Mouse (Mus musculus) midbrain, embryonic 13.5 days (tissue): ENCODE measurements around the gene Lnx1. TPM values are rescaled to one million over a fixed set of nuclear protein-coding genes. Genes with fewer than 3 reads are reported as not detected.

ENCODE experiments used
- ATAC-seq: fragments of 200-750 bp; cut with Nextera tagmentation; 2 replicates; pipeline ENCODE4 v1.8.0; 2017; ENCODE audit warnings: mild to moderate bottlenecking, moderate TSS enrichment, moderate library complexity
- H3K27ac ChIP-seq: fragments of 300-500 bp; sonication (generic); 2 replicates; pipeline ENCODE4 v1.5.1; 2015; ENCODE audit warnings: inconsistent platforms, mild to moderate bottlenecking, moderate library complexity
- H3K27me3 ChIP-seq: fragments of 300-500 bp; sonication (generic); 2 replicates; pipeline ENCODE4 v1.6.1; 2015; ENCODE audit warnings: mild to moderate bottlenecking, inconsistent platforms
- H3K36me3 ChIP-seq: fragments of 300-500 bp; sonication (generic); 2 replicates; pipeline ENCODE4 v1.6.1; 2015; ENCODE audit warnings: mild to moderate bottlenecking, inconsistent platforms
- H3K4me1 ChIP-seq: fragments of 300-500 bp; sonication (generic); replicated peaks from 2 replicates; pipeline ENCODE4 v1.6.1; 2015; ENCODE audit warnings: inconsistent platforms
- H3K4me2 ChIP-seq: fragments of 300-500 bp; sonication (generic); replicated peaks from 2 replicates; pipeline ENCODE4 v1.6.1; 2015; ENCODE audit warnings: moderate library complexity, mild to moderate bottlenecking, inconsistent platforms
- H3K4me3 ChIP-seq: fragments of 300-500 bp; sonication (generic); replicated peaks from 2 replicates; pipeline ENCODE4 v1.5.1; 2015; ENCODE audit warnings: mild to moderate bottlenecking, inconsistent platforms
- H3K9ac ChIP-seq: fragments of 300-500 bp; sonication (generic); replicated peaks from 2 replicates; pipeline ENCODE4 v1.6.1; 2015; ENCODE audit warnings: mild to moderate bottlenecking, inconsistent platforms
- H3K9me3 ChIP-seq: fragments of 300-500 bp; sonication (generic); 2 replicates; pipeline ENCODE4 v1.6.1; 2016; ENCODE audit warnings: mild to moderate bottlenecking, inconsistent platforms
- WGBS: fragments of 180-500 bp; shearing (Covaris S2); methylation state at CpG from one replicate; pipeline ENCODE4 v1.1.7; 2015; 5-methylcytosine and 5-hydroxymethylcytosine counted together
- polyA plus RNA-seq: library from polyadenylated mRNA; unstranded; fragments of >200 nt; fragmentation: Nextera tagmentation; extraction: Ambion mirVana; gene quantifications from 2 replicates; pipeline ENCODE4 v1.2.1, GENCODE M21; 2015

Gene Lnx1
- polyA plus RNA-seq, 1 experiment from 2014 or later, result 4.0 TPM

- WGBS, result 89% methylated on average over 3 of the region's 3 CpGs
- Histone ChIP-seq H3K36me3 (no peaks in the 10 kb centered on the region), H3K4me3 (no peak overlapping the region), H3K4me2 (no peak overlapping the region), H3K9me3 (no peaks in the 10 kb centered on the region), H3K27ac (no peak overlapping the region), H3K27me3 (no peaks in the 10 kb centered on the region), H3K9ac (no peak overlapping the region), H3K4me1 (peaks cover 3% of the 10 kb centered on the region)
- ATAC-seq, result no peak
These were observed 31.8 kb downstream of the Lnx1 start for GRCm38 (mm10) chr5:74670877-74671276.

GRCm38 (mm10) chr5:74669925-74670324, 32.8 kb downstream of the Lnx1 start:
- no peak for ATAC-seq
- no peak overlapping the region for H3K9ac ChIP-seq
- H3K36me3 ChIP-seq, result no peaks in the 10 kb centered on the region
- no peak overlapping the region for H3K27ac ChIP-seq
- WGBS, result 92% methylated on average over 6 of the region's 6 CpGs
- no peak overlapping the region for H3K4me3 ChIP-seq
- no peaks in the 10 kb centered on the region for H3K27me3 ChIP-seq
- no peaks in the 10 kb centered on the region for H3K9me3 ChIP-seq
- H3K4me2 ChIP-seq, result no peak overlapping the region
- H3K4me1 ChIP-seq, result no peaks in the 10 kb centered on the region

- no peak for ATAC-seq
- H3K27me3 ChIP-seq, result no peaks in the 10 kb centered on the region
- H3K36me3 ChIP-seq, result no peaks in the 10 kb centered on the region
- no peak overlapping the region for H3K9ac ChIP-seq
- no peaks in the 10 kb centered on the region for H3K9me3 ChIP-seq
- H3K27ac ChIP-seq, result no peak overlapping the region
- no peak overlapping the region for H3K4me3 ChIP-seq
- no peaks in the 10 kb centered on the region for H3K4me1 ChIP-seq
- 80% methylated on average over 6 of the region's 6 CpGs for WGBS
- H3K4me2 ChIP-seq, result no peak overlapping the region
These were observed 33.8 kb downstream of the Lnx1 start for GRCm38 (mm10) chr5:74668956-74669355.

- WGBS, result 76% methylated on average over 1 of the region's 1 CpGs
- Histone ChIP-seq H3K9me3 (no peaks in the 10 kb centered on the region), H3K4me2 (no peak overlapping the region), H3K4me3 (no peak overlapping the region), H3K4me1 (no peaks in the 10 kb centered on the region), H3K27ac (no peak overlapping the region), H3K9ac (no peak overlapping the region), H3K36me3 (no peaks in the 10 kb centered on the region), H3K27me3 (no peaks in the 10 kb centered on the region)
- no peak for ATAC-seq
These were observed 40.1 kb downstream of the Lnx1 start for GRCm38 (mm10) chr5:74662618-74663017.

GRCm38 (mm10) chr5:74661734-74662560, 40.8 kb downstream of the Lnx1 start:
- WGBS, result 82% methylated on average over 4 of the region's 4 CpGs
- H3K4me3 ChIP-seq, result no peak overlapping the region
- H3K9ac ChIP-seq, result no peak overlapping the region
- H3K36me3 ChIP-seq, result no peaks in the 10 kb centered on the region
- no peaks in the 10 kb centered on the region for H3K27me3 ChIP-seq
- H3K9me3 ChIP-seq, result no peaks in the 10 kb centered on the region
- no peaks in the 10 kb centered on the region for H3K4me1 ChIP-seq
- ATAC-seq, result no peak
- no peak overlapping the region for H3K4me2 ChIP-seq
- no peak overlapping the region for H3K27ac ChIP-seq

- no peaks in the 10 kb centered on the region for H3K9me3 ChIP-seq
- no peak overlapping the region for H3K4me2 ChIP-seq
- no peaks in the 10 kb centered on the region for H3K36me3 ChIP-seq
- no peak overlapping the region for H3K9ac ChIP-seq
- H3K27ac ChIP-seq, result no peak overlapping the region
- H3K27me3 ChIP-seq, result no peaks in the 10 kb centered on the region
- 84% methylated on average over 4 of the region's 4 CpGs for WGBS
- H3K4me1 ChIP-seq, result no peaks in the 10 kb centered on the region
- no peak for ATAC-seq
- no peak overlapping the region for H3K4me3 ChIP-seq
These were observed 42.9 kb downstream of the Lnx1 start for GRCm38 (mm10) chr5:74659856-74660255.

GRCm38 (mm10) chr5:74659281-74659680, 43.4 kb downstream of the Lnx1 start:
- Histone ChIP-seq H3K4me1 (no peaks in the 10 kb centered on the region), H3K4me2 (no peak overlapping the region), H3K27me3 (no peaks in the 10 kb centered on the region), H3K27ac (no peak overlapping the region), H3K4me3 (no peak overlapping the region), H3K9ac (no peak overlapping the region), H3K36me3 (no peaks in the 10 kb centered on the region), H3K9me3 (no peaks in the 10 kb centered on the region)
- ATAC-seq, result no peak
- 82% methylated on average over 5 of the region's 5 CpGs for WGBS

GRCm38 (mm10) chr5:74657930-74658329, 44.8 kb downstream of the Lnx1 start:
- Histone ChIP-seq H3K9ac (no peak overlapping the region), H3K4me2 (no peak overlapping the region), H3K4me3 (no peak overlapping the region), H3K27ac (no peak overlapping the region), H3K4me1 (no peaks in the 10 kb centered on the region), H3K9me3 (no peaks in the 10 kb centered on the region), H3K27me3 (no peaks in the 10 kb centered on the region), H3K36me3 (no peaks in the 10 kb centered on the region)
- 83% methylated on average over 6 of the region's 6 CpGs for WGBS
- no peak for ATAC-seq

- H3K27me3 ChIP-seq, result no peaks in the 10 kb centered on the region
- H3K36me3 ChIP-seq, result no peaks in the 10 kb centered on the region
- H3K4me3 ChIP-seq, result no peak overlapping the region
- no peaks in the 10 kb centered on the region for H3K9me3 ChIP-seq
- no peak overlapping the region for H3K27ac ChIP-seq
- 83% methylated on average over 5 of the region's 5 CpGs for WGBS
- H3K4me2 ChIP-seq, result no peak overlapping the region
- H3K9ac ChIP-seq, result no peak overlapping the region
- ATAC-seq, result no peak
- no peaks in the 10 kb centered on the region for H3K4me1 ChIP-seq
These were observed 46.3 kb downstream of the Lnx1 start for GRCm38 (mm10) chr5:74656410-74656809.

- no peak overlapping the region for H3K9ac ChIP-seq
- H3K36me3 ChIP-seq, result no peaks in the 10 kb centered on the region
- no peak for ATAC-seq
- H3K9me3 ChIP-seq, result no peaks in the 10 kb centered on the region
- no peak overlapping the region for H3K4me3 ChIP-seq
- WGBS, result 88% methylated on average over 6 of the region's 6 CpGs
- H3K4me2 ChIP-seq, result no peak overlapping the region
- no peak overlapping the region for H3K27ac ChIP-seq
- no peaks in the 10 kb centered on the region for H3K27me3 ChIP-seq
- H3K4me1 ChIP-seq, result no peaks in the 10 kb centered on the region
These were observed 48.2 kb downstream of the Lnx1 start for GRCm38 (mm10) chr5:74654527-74654926.

- Histone ChIP-seq H3K36me3 (no peaks in the 10 kb centered on the region), H3K9me3 (no peaks in the 10 kb centered on the region), H3K4me3 (no peak overlapping the region), H3K4me2 (no peak overlapping the region), H3K27ac (no peak overlapping the region), H3K9ac (no peak overlapping the region), H3K27me3 (no peaks in the 10 kb centered on the region), H3K4me1 (no peaks in the 10 kb centered on the region)
- ATAC-seq, result no peak
- 97% methylated on average over 10 of the region's 10 CpGs for WGBS
These were observed 48.9 kb downstream of the Lnx1 start for GRCm38 (mm10) chr5:74653766-74654165.

GRCm38 (mm10) chr5:74649122-74649521, 53.6 kb downstream of the Lnx1 start:
- WGBS, result 100% methylated on average over 1 of the region's 1 CpGs
- no peak for ATAC-seq
- Histone ChIP-seq H3K4me1 (no peaks in the 10 kb centered on the region), H3K4me2 (no peak overlapping the region), H3K27me3 (no peaks in the 10 kb centered on the region), H3K36me3 (no peaks in the 10 kb centered on the region), H3K9me3 (no peaks in the 10 kb centered on the region), H3K27ac (no peak overlapping the region), H3K9ac (no peak overlapping the region), H3K4me3 (no peak overlapping the region)

GRCm38 (mm10) chr5:74648216-74648615, 54.5 kb downstream of the Lnx1 start:
- H3K4me2 ChIP-seq, result no peak overlapping the region
- H3K9me3 ChIP-seq, result no peaks in the 10 kb centered on the region
- H3K4me3 ChIP-seq, result no peak overlapping the region
- H3K9ac ChIP-seq, result no peak overlapping the region
- no peaks in the 10 kb centered on the region for H3K27me3 ChIP-seq
- H3K4me1 ChIP-seq, result no peaks in the 10 kb centered on the region
- no peak overlapping the region for H3K27ac ChIP-seq
- H3K36me3 ChIP-seq, result no peaks in the 10 kb centered on the region
- 85% methylated on average over 9 of the region's 9 CpGs for WGBS
- ATAC-seq, result no peak
